Mouse (Mus musculus) heart, postnatal 0 days (tissue): ENCODE measurements around the gene Zdhhc8.

Experiments used
- CTCF ChIP-seq: IDR thresholded peaks from 2 replicates; pipeline ENCODE4 v1.5.1; 2016; ENCODE audit warnings: antibody characterized with exemption, control low read depth, low read depth
- EP300 ChIP-seq: IDR thresholded peaks from 2 replicates; pipeline ENCODE4 v1.6.1; 2016; ENCODE audit warnings: antibody characterized with exemption, low read depth

GRCm38 (mm10) chr16:18194208-18194985, 40.5 kb downstream of the Zdhhc8 start:
- TF ChIP-seq CTCF (no peak), EP300 (no peak)
